Mouse (Mus musculus) frontal cortex, postnatal 36 days (tissue): Measurements from ENCODE around the gene Cfl2.

ENCODE experiments used
- DNase-seq, 2 experiments: peaks; one replicate each; pipeline ENCODE4 v3.0.0; 2022; ENCODE audit warnings: low spot score in 2 of 2

Cfl2 gene

GRCm38 (mm10) chr12:54830574-54830973, 32.1 kb downstream of the Cfl2 start:
- DNase-seq, result peak; percentile 80 to 82

DNA sequence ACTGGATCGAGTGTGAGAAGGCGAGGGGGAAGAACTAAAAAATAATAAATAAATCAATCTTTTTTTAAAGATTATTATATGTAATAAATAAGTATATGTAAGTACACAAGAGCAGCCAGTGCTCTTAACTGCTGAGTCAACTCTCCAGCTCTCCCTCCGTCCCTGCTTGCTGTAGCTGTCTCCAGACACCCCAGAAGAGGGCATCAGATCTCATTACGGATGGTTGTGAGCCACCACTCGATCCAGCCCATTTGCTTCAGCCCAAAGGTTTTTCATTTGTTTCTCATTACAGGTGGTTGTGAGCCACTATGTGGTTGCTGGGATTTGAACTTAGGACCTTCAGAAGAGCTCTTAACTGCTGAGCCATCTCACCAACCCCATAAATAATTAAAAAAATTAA, 32.8 kb downstream of the Cfl2 start:
- no peak for DNase-seq

GRCm38 (mm10) chr12:54828043-54828442, 34.6 kb downstream of the Cfl2 start:
- DNase-seq, result no peak

DNA sequence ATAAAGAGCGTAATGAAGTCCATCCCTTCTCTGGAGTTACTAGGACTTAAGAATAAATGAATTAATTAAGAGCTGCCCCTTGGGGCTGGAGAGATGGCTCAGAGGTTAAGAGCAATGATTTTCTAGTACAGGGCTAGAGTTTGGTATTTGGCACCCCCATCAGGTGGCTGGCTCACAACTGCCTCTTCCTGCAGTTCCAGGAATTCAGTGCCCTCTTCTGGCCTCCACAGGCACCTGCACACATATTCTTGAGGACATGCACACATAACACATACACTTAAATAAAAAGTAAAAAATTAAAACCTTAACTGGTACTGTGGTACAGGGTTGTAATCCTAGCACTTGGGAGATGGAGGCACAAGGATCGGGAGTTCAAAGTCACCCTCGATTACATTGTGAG, 37.5 kb downstream of the Cfl2 start:
- DNase-seq, result no peak

DNA sequence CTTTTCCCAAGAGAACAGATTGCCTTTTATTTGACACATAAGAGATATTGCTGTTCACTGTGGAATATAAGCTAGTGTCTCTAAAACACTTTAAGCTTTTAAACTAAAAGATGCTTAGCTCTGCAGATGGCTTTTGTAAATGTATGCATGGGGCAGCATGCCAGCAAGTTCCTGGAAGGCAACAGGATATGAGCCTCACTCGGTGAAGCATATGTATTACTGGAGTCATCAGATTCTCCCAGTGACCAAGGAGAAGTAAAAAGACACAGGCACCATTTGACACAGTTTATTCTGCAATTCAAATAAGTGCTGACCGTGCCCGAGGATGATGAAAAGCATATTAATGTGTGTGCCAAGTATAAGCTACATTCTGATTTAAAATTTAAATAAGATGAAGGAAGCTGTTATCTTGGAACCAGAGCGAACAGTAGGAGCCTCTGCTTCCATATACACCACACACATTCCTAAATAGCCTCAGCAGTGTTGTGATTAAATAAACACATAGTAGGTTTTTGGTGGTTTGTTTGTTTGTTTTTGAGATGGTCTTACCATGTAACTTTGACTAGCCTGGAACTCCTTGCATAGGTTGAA, 39.7 kb downstream of the Cfl2 start:
- DNase-seq, result peak; percentile 74 to 92

- DNase-seq, result no peak
Observed at GRCm38 (mm10) chr12:54820684-54821161, 42.0 kb downstream of the Cfl2 start.

- no peak for DNase-seq
Observed at GRCm38 (mm10) chr12:54819181-54819935, 43.3 kb downstream of the Cfl2 start.

- no peak for DNase-seq
Observed at GRCm38 (mm10) chr12:54810142-54810541, 52.5 kb downstream of the Cfl2 start.
